Comparison of ENCODE assay signal across 17 mouse cellular contexts in the genomic region with DNA sequence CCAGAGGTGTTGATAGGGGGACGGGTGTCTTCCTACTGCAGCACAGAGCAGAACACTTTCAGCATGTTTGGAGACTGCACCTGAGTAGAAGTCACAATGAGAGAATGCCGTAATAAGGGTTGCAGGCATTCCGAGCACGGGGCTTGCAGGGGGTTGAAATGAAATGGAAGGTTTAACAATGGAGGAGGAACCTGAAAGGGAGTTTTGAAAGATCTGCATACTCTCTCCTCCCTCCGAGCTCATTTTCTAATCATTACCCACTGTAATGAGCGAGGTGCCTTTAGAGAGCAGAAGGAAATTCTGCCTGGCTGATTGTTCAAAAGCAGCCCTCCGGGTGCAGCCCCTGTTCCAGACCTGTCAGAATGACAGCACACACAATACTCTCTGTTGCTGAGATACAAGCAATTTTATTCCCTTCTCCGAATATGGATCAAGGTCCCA.
A peak's percentile ranks its signal among the peaks of the same experiment; 100 is the strongest.
DNase-seq lines count a peak whose midpoint lies in the region; ATAC-seq and TF ChIP-seq lines count a peak whose summit lies in the region.
"Had no signal": no experiment of that assay in that cellular context is flagged by ENCODE, and none has a peak within 500 bp of the region (broad histone marks: within the 10 kb centered on the region; RNA-seq: fewer than 3 reads in every experiment).

No protein-coding gene starts in this region.

- H3K27me3 ChIP-seq in hindbrain, embryonic 12.5 days = no peaks in the 10 kb centered on the region
- no peaks in the 10 kb centered on the region for H3K27me3 ChIP-seq in midbrain, postnatal 0 days (ENCODE audit: insufficient read depth, low read length)
- no peaks in the 10 kb centered on the region for H3K27me3 ChIP-seq in heart, embryonic 10.5 days (ENCODE audit: insufficient read depth, poor library complexity, severe bottlenecking)
- H3K27me3 ChIP-seq in heart, embryonic 12.5 days (replicated peaks) = no peaks in the 10 kb centered on the region
- H3K27me3 ChIP-seq: CH12.LX; heart, embryonic 15.5 days; limb, embryonic 12.5 days; Patski; stomach, embryonic 15.5 days had no signal

- peaks cover 5% of the 10 kb centered on the region; the same call in 1 of the 2 replicates for H3K4me1 ChIP-seq in hindbrain, embryonic 12.5 days
- no peaks in the 10 kb centered on the region for H3K4me1 ChIP-seq in midbrain, postnatal 0 days (ENCODE audit: insufficient read depth, low read length)
- H3K4me1 ChIP-seq in heart, embryonic 10.5 days = no peaks in the 10 kb centered on the region
- no peaks in the 10 kb centered on the region for H3K4me1 ChIP-seq in heart, embryonic 12.5 days (replicated peaks)
- H3K4me1 ChIP-seq: heart, embryonic 15.5 days; limb, embryonic 12.5 days; stomach, embryonic 15.5 days had no signal

- peak overlapping the region; percentile 7; the same call in 1 of the 2 replicates for H3K27ac ChIP-seq in hindbrain, embryonic 12.5 days
- peak overlapping the region; percentile 34; the same call in 1 of the 2 replicates for H3K27ac ChIP-seq in midbrain, postnatal 0 days (ENCODE audit: low read depth, low read length)
- H3K27ac ChIP-seq in heart, embryonic 10.5 days = no peak overlapping the region
- no peak overlapping the region for H3K27ac ChIP-seq in heart, embryonic 12.5 days (ENCODE audit: poor library complexity, severe bottlenecking)
- H3K27ac ChIP-seq: heart, embryonic 15.5 days; limb, embryonic 12.5 days; stomach, embryonic 15.5 days had no signal

- 28% methylated on average over 8 of the region's 8 CpGs for WGBS in hindbrain, embryonic 12.5 days
- 20% methylated on average over 8 of the region's 8 CpGs for WGBS in midbrain, postnatal 0 days
- 71% methylated on average over 8 of the region's 8 CpGs for WGBS in heart, embryonic 10.5 days
- 72% methylated on average over 8 of the region's 8 CpGs for WGBS in heart, embryonic 12.5 days

- H3K9me3 ChIP-seq in hindbrain, embryonic 12.5 days (replicated peaks) = no peaks in the 10 kb centered on the region
- H3K9me3 ChIP-seq in midbrain, postnatal 0 days (ENCODE audit: low read length) = no peaks in the 10 kb centered on the region
- H3K9me3 ChIP-seq in heart, embryonic 10.5 days = no peaks in the 10 kb centered on the region
- H3K9me3 ChIP-seq in heart, embryonic 12.5 days (replicated peaks) = no peaks in the 10 kb centered on the region
- H3K9me3 ChIP-seq: heart, embryonic 15.5 days; limb, embryonic 12.5 days; stomach, embryonic 15.5 days had no signal

- ATAC-seq in hindbrain, embryonic 12.5 days (ENCODE audit: low FRiP score) = peak; percentile 88
- peak; percentile 88 for ATAC-seq in midbrain, postnatal 0 days (ENCODE audit: low FRiP score)
- ATAC-seq in heart, embryonic 12.5 days (ENCODE audit: insufficient number of reproducible peaks, low FRiP score) = no peak
- ATAC-seq: intestine, embryonic 16.5 days; liver, postnatal 0 days; Patski had no signal

- peak overlapping the region; percentile 34 for H3K4me2 ChIP-seq in hindbrain, embryonic 12.5 days (replicated peaks)
- H3K4me2 ChIP-seq in midbrain, postnatal 0 days (ENCODE audit: low read depth, low read length, poor library complexity, severe bottlenecking) = peak overlapping the region; percentile 16; the same call in 1 of the 2 replicates
- no peak overlapping the region for H3K4me2 ChIP-seq in heart, embryonic 12.5 days
- H3K4me2 ChIP-seq: heart, embryonic 15.5 days; limb, embryonic 12.5 days; stomach, embryonic 15.5 days had no signal

- peak; percentile 42 for DNase-seq in brain, adult 2 months (ENCODE audit: low read depth, low spot score)
- DNase-seq in brain, embryonic 18.5 days (ENCODE audit: low read depth, low spot score) = peak; percentile 30
- DNase-seq in midbrain, postnatal 0 days (ENCODE audit: low spot score) = peak; percentile 55
- no peak for DNase-seq in layer of hippocampus, postnatal 14 days (ENCODE audit: low spot score in 2 of 2)
- no peak for DNase-seq in heart, embryonic 10.5 days (ENCODE audit: low spot score)
- DNase-seq: cerebellum, postnatal 36 days; kidney, postnatal 25 days; liver, postnatal 0 days; thymus, postnatal 36 days had no signal

- H3K9ac ChIP-seq in hindbrain, embryonic 12.5 days = no peak overlapping the region
- no peak overlapping the region for H3K9ac ChIP-seq in midbrain, postnatal 0 days (replicated peaks; ENCODE audit: low read length, poor library complexity, severe bottlenecking)
- no peak overlapping the region for H3K9ac ChIP-seq in heart, embryonic 12.5 days
- H3K9ac ChIP-seq: heart, embryonic 15.5 days; limb, embryonic 12.5 days; liver, postnatal 0 days; stomach, embryonic 15.5 days had no signal

- TF ChIP-seq CTCF in midbrain, postnatal 0 days (IDR thresholded peaks at IDR 0.05) = no peak

- no peaks in the 10 kb centered on the region for H3K36me3 ChIP-seq in hindbrain, embryonic 12.5 days
- no peaks in the 10 kb centered on the region for H3K36me3 ChIP-seq in midbrain, postnatal 0 days (ENCODE audit: insufficient read depth, low read length)
- H3K36me3 ChIP-seq in heart, embryonic 10.5 days = no peaks in the 10 kb centered on the region
- H3K36me3 ChIP-seq in heart, embryonic 12.5 days = no peaks in the 10 kb centered on the region
- H3K36me3 ChIP-seq: heart, embryonic 15.5 days; limb, embryonic 12.5 days; stomach, embryonic 15.5 days had no signal

- no peak overlapping the region for H3K4me3 ChIP-seq in hindbrain, embryonic 12.5 days
- H3K4me3 ChIP-seq in midbrain, postnatal 0 days (ENCODE audit: low read depth, low read length) = no peak overlapping the region
- no peak overlapping the region for H3K4me3 ChIP-seq in heart, embryonic 10.5 days
- no peak overlapping the region for H3K4me3 ChIP-seq in heart, embryonic 12.5 days
- H3K4me3 ChIP-seq: heart, embryonic 15.5 days; limb, embryonic 12.5 days; stomach, embryonic 15.5 days had no signal

Comparison
In these comparisons a context has a peak if more than half of its experiments do, and no peak if none do; other contexts are left out.
1. DNase-seq: peak in brain, adult 2 months (single experiment), brain, embryonic 18.5 days (single experiment) and midbrain, postnatal 0 days (single experiment); none in layer of hippocampus, postnatal 14 days (0 of 2) and heart, embryonic 10.5 days (single experiment).
2. H3K27ac ChIP-seq: peak in hindbrain, embryonic 12.5 days (single experiment) and midbrain, postnatal 0 days (single experiment); none in heart, embryonic 10.5 days (single experiment) and heart, embryonic 12.5 days (single experiment).